Comparison of ENCODE assay signal across 8 mouse cellular contexts in the genomic region with DNA sequence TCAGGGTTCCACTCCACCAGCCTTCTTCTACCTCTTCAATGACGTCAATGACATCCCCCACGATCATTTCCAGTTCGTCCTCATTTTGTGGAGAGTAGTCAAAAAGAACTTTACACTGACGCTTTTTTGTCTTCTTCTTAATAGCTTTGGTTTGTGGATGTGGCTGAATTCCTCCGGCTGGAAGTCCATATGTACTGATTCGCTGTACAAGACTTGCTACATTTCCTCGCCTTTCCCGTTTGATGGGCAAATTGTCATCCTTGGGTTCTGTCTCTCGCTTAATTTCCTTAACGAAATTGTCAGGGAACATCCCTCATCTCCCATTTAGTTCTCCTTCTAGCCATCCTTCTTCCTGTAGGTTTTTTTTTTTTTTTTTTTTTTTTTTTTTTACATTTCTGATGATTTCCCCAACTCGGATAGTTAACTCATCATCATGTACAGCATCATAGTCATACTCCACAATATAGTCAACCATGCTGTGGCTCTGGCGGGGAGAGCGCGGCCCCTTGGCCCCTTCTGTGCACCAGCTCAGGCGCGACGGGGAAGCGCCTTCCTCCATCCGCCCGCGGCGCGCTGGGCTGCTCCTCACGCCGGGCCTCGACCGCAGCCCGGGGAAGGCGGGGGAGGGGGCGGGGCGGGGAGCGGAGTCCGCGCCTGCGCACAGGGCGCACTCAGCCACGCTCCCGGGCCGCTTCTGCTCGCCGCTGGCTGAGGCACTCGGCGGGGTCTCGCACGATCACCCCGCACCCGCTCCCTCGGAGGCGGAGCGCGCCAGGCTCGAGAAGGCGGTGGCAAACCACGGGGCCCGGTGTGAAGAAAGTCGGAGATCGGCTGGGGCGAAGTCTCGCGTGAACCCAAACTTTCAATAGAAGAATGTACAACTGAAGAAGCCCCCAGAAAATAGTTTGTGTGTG. TPM values are rescaled to one million over a fixed set of nuclear protein-coding genes. Genes with fewer than 3 reads are reported as not detected.
DNase-seq lines count a peak whose midpoint lies in the region; ATAC-seq and TF ChIP-seq lines count a peak whose summit lies in the region.

No protein-coding gene starts in this region.

- no peaks in the 10 kb centered on the region for H3K79me3 ChIP-seq in C2C12 (ENCODE audit: low read depth)

- no peaks in the 10 kb centered on the region for H3K36me3 ChIP-seq in C2C12 (ENCODE audit: control insufficient read depth, insufficient read depth)
- H3K36me3 ChIP-seq in heart, embryonic 12.5 days, result no peaks in the 10 kb centered on the region
- H3K36me3 ChIP-seq in kidney, embryonic 16.5 days (ENCODE audit: insufficient read depth, low read length), result no peaks in the 10 kb centered on the region
- no peaks in the 10 kb centered on the region for H3K36me3 ChIP-seq in liver, embryonic 13.5 days
- H3K36me3 ChIP-seq in stomach, embryonic 14.5 days (ENCODE audit: control insufficient read depth, insufficient read depth, low read length), result no peaks in the 10 kb centered on the region

- peak; percentile 46 for DNase-seq in liver, embryonic 13.5 days
- peak; percentile 90 for DNase-seq in neural tube, embryonic 10.5 days (ENCODE audit: extremely low spot score, low spot score)

- H3K27ac ChIP-seq in bone marrow, adult 2 months (ENCODE audit: control insufficient read depth, insufficient read depth, low read depth, low read length, poor library complexity), result no peak overlapping the region
- H3K27ac ChIP-seq in embryonic fibroblast, embryonic 13.5 days (ENCODE audit: insufficient read depth, low read length), result peak overlapping the region; percentile 53
- H3K27ac ChIP-seq in heart, embryonic 12.5 days (ENCODE audit: poor library complexity, severe bottlenecking), result no peak overlapping the region
- peak overlapping the region; percentile 38; the same call in 1 of the 2 replicates for H3K27ac ChIP-seq in kidney, embryonic 16.5 days (ENCODE audit: low read length)
- no peak overlapping the region for H3K27ac ChIP-seq in liver, embryonic 13.5 days
- H3K27ac ChIP-seq in stomach, embryonic 14.5 days (ENCODE audit: low read length), result peak overlapping the region; percentile 55; the same call in 1 of the 2 replicates

- no peak for TF ChIP-seq CTCF in C2C12 (IDR thresholded peaks at IDR 0.05; ENCODE audit: control insufficient read depth, insufficient read depth, insufficient read length)
- TF ChIP-seq CTCF in bone marrow, adult 2 months (IDR thresholded peaks at IDR 0.05; ENCODE audit: control insufficient read depth, insufficient read depth, low read length), result no peak
- no peak for TF ChIP-seq CTCF in embryonic fibroblast, embryonic 13.5 days (IDR thresholded peaks at IDR 0.05; ENCODE audit: borderline replicate concordance, insufficient read depth, low read length)

- H3K4me2 ChIP-seq in heart, embryonic 12.5 days, result peak overlapping the region; percentile 72
- peak overlapping the region; percentile 65 for H3K4me2 ChIP-seq in kidney, embryonic 16.5 days (replicated peaks; ENCODE audit: low read depth, low read length)
- H3K4me2 ChIP-seq in liver, embryonic 13.5 days, result peak overlapping the region; percentile 72
- H3K4me2 ChIP-seq in stomach, embryonic 14.5 days (replicated peaks; ENCODE audit: low read depth, low read length), result peak overlapping the region; percentile 53

- no peaks in the 10 kb centered on the region; the same call in 1 of the 2 replicates for H3K4me1 ChIP-seq in bone marrow, adult 2 months (ENCODE audit: control insufficient read depth, insufficient read depth, low read length)
- peaks cover 4% of the 10 kb centered on the region; the same call in 1 of the 2 replicates for H3K4me1 ChIP-seq in embryonic fibroblast, embryonic 13.5 days (ENCODE audit: control insufficient read depth, insufficient read depth, low read length)
- H3K4me1 ChIP-seq in heart, embryonic 12.5 days (replicated peaks), result peaks cover 7% of the 10 kb centered on the region; the same call in 1 of the 2 replicates
- peaks cover 9% of the 10 kb centered on the region; the same call in 1 of the 2 replicates for H3K4me1 ChIP-seq in kidney, embryonic 16.5 days (ENCODE audit: insufficient read depth, low read length)
- H3K4me1 ChIP-seq in liver, embryonic 13.5 days (replicated peaks), result 0 out of 2 replicates have a peak, but pooled peaks cover 2% of the 10 kb centered on the region
- no peaks in the 10 kb centered on the region for H3K4me1 ChIP-seq in stomach, embryonic 14.5 days (ENCODE audit: control insufficient read depth, insufficient read depth, low read length)

- no peak overlapping the region for H3K4me3 ChIP-seq in C2C12 (ENCODE audit: insufficient read depth, poor library complexity, severe bottlenecking)
- H3K4me3 ChIP-seq in bone marrow, adult 2 months (replicated peaks; ENCODE audit: control insufficient read depth, low read depth, low read length), result peak overlapping the region; percentile 47
- H3K4me3 ChIP-seq in embryonic fibroblast, embryonic 13.5 days (ENCODE audit: insufficient read depth, low read length), result peak overlapping the region; percentile 40
- H3K4me3 ChIP-seq in heart, embryonic 12.5 days, result peak overlapping the region; percentile 53
- peak overlapping the region; percentile 47 for H3K4me3 ChIP-seq in kidney, embryonic 16.5 days (ENCODE audit: low read length)
- H3K4me3 ChIP-seq in liver, embryonic 13.5 days (replicated peaks), result peak overlapping the region; percentile 55
- peak overlapping the region; percentile 33 for H3K4me3 ChIP-seq in stomach, embryonic 14.5 days (ENCODE audit: low read depth, low read length)

- no peaks in the 10 kb centered on the region for H3K27me3 ChIP-seq in C2C12 (ENCODE audit: control insufficient read depth, insufficient read depth, insufficient read length)
- no peaks in the 10 kb centered on the region for H3K27me3 ChIP-seq in heart, embryonic 12.5 days (replicated peaks)
- H3K27me3 ChIP-seq in kidney, embryonic 16.5 days (ENCODE audit: insufficient read depth, low read length), result no peaks in the 10 kb centered on the region
- peaks cover 11% of the 10 kb centered on the region; the same call in 1 of the 2 replicates for H3K27me3 ChIP-seq in liver, embryonic 13.5 days
- H3K27me3 ChIP-seq in stomach, embryonic 14.5 days (ENCODE audit: control insufficient read depth, insufficient read depth, low read length), result no peaks in the 10 kb centered on the region

- 0 out of 2 replicates have a peak, but pooled peaks cover 3% of the 10 kb centered on the region for H3K9me3 ChIP-seq in heart, embryonic 12.5 days (replicated peaks)
- H3K9me3 ChIP-seq in kidney, embryonic 16.5 days (ENCODE audit: low read length), result no peaks in the 10 kb centered on the region
- no peaks in the 10 kb centered on the region for H3K9me3 ChIP-seq in liver, embryonic 13.5 days (replicated peaks)
- H3K9me3 ChIP-seq in stomach, embryonic 14.5 days (ENCODE audit: control insufficient read depth, low read depth, low read length), result no peaks in the 10 kb centered on the region

- no peaks in the 10 kb centered on the region for H3K79me2 ChIP-seq in C2C12 (ENCODE audit: control insufficient read depth, insufficient read depth)

- peak overlapping the region; percentile 67 for H3K9ac ChIP-seq in heart, embryonic 12.5 days
- peak overlapping the region; percentile 63 for H3K9ac ChIP-seq in kidney, embryonic 16.5 days (replicated peaks; ENCODE audit: low read length)
- peak overlapping the region; percentile 56 for H3K9ac ChIP-seq in liver, embryonic 13.5 days
- no peak overlapping the region; the same call in 1 of the 2 replicates for H3K9ac ChIP-seq in stomach, embryonic 14.5 days (replicated peaks; ENCODE audit: low read depth, low read length)

- ATAC-seq in heart, embryonic 12.5 days (ENCODE audit: insufficient number of reproducible peaks, low FRiP score), result peak; percentile 95
- ATAC-seq in kidney, embryonic 16.5 days (ENCODE audit: low FRiP score, low TSS enrichment), result peak; percentile 97
- peak; percentile 96 for ATAC-seq in liver, embryonic 13.5 days (ENCODE audit: low read depth)
- peak; percentile 97 for ATAC-seq in stomach, embryonic 14.5 days (ENCODE audit: insufficient number of reproducible peaks, insufficient read depth, low FRiP score, low read depth)

- TF ChIP-seq POLR2A in bone marrow, adult 2 months (IDR thresholded peaks at IDR 0.05; ENCODE audit: borderline replicate concordance, control insufficient read depth, low read depth, low read length), result no peak
- peak; percentile 55 for TF ChIP-seq POLR2A in embryonic fibroblast, embryonic 13.5 days (IDR thresholded peaks at IDR 0.05; ENCODE audit: low read depth, low read length)

- 7% methylated on average over 55 of the region's 60 CpGs for WGBS in bone marrow, adult 2 months
- WGBS in heart, embryonic 12.5 days, result 9% methylated on average over 56 of the region's 60 CpGs
- WGBS in kidney, embryonic 16.5 days, result 5% methylated on average over 60 of the region's 60 CpGs
- WGBS in liver, embryonic 13.5 days (ENCODE audit: insufficient replicate concordance), result 6% methylated on average over 52 of the region's 60 CpGs
- WGBS in stomach, embryonic 14.5 days, result 8% methylated on average over 56 of the region's 60 CpGs

- peak overlapping the region; percentile 56 for H3ac ChIP-seq in C2C12 (ENCODE audit: control insufficient read depth, insufficient read length, low read depth)

TF ChIP-seq in C2C12, 6 proteins besides CTCF, POLR2A, EP300 and RAD21:
- no peak for TF ChIP-seq CEBPB (IDR thresholded peaks at IDR 0.05; ENCODE audit: low read depth)
- TF ChIP-seq FOSL1 (IDR thresholded peaks at IDR 0.05; ENCODE audit: insufficient read depth, low read length, poor library complexity, severe bottlenecking), result no peak
- no peak for TF ChIP-seq MYOD1 (IDR thresholded peaks at IDR 0.05; ENCODE audit: control insufficient read depth, insufficient read length, low read depth)
- no peak for TF ChIP-seq MYOG (IDR thresholded peaks at IDR 0.05; ENCODE audit: control insufficient read depth, extremely low read depth, insufficient read length)
- TF ChIP-seq MAX (IDR thresholded peaks at IDR 0.05), result no peak
- TF ChIP-seq USF1 (IDR thresholded peaks at IDR 0.05; ENCODE audit: low read depth), result no peak
TF ChIP-seq in C2C12: peak in this region for 0.

RNA-seq across cellular contexts. Expression of gene Tiam2, which starts 12.4 kb away (rescaled TPM):
- polyA plus RNA-seq in C2C12 (2012; fragmentation: generic; extraction: Trizol), result 28.3 TPM
- 0.61 and 3.4 TPM in 2 replicates for polyA plus RNA-seq in bone marrow, adult 2 months (2011; ENCODE audit: insufficient read depth, insufficient read length, low replicate concordance, missing spikeins)
- polyA plus RNA-seq in embryonic fibroblast, embryonic 13.5 days (2011; ENCODE audit: insufficient read length, low read depth, missing spikeins), result 16.7 and 22.1 TPM in 2 replicates
- 4.4 and 5.6 TPM in 2 replicates for polyA plus RNA-seq in heart, embryonic 12.5 days (2016; fragmentation: Nextera tagmentation; extraction: Ambion mirVana)
- 5.0 and 5.5 TPM in 2 replicates for polyA plus RNA-seq in kidney, embryonic 16.5 days (2015; fragmentation: Nextera tagmentation; extraction: Ambion mirVana)
- 0.59 and 0.90 TPM in 2 replicates for polyA plus RNA-seq in liver, embryonic 13.5 days (2015; fragmentation: Nextera tagmentation; extraction: Ambion mirVana)
- 6.5 and 6.6 TPM in 2 replicates for polyA plus RNA-seq in stomach, embryonic 14.5 days (2014; fragmentation: Nextera tagmentation; extraction: Ambion mirVana)

Comparison
In these comparisons a context has a peak if more than half of its experiments do, and no peak if none do; other contexts are left out.
1. H3K27ac ChIP-seq: peak in embryonic fibroblast, embryonic 13.5 days (single experiment), kidney, embryonic 16.5 days (single experiment) and stomach, embryonic 14.5 days (single experiment); none in bone marrow, adult 2 months (single experiment), heart, embryonic 12.5 days (single experiment) and liver, embryonic 13.5 days (single experiment).
2. Peak in every context shown above with its lines, with median percentiles within 50 percentile points of each other: ATAC-seq and H3K4me2 ChIP-seq.